Mouse (Mus musculus): ENCODE data around the gene Pcif1.

DNA sequence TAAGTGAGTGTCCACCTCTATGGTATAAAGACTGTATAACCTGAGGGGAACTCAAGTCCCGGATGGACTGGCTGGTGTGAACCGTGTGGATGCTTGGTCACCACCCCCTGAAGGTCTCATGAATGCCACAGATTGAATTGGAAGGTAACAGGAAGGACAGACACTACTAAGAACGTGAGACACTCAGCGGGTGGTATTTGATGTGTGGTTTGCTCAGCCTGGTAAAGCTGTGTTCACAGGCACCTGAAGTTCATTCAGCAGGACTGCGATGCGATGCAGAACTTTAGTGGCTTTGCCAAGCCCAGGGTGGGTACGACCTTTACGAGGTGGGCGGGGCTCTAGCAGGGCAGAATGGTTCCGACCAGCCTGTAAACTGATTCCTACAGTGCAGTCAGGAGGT, 38.3 kb downstream of the Pcif1 start:
- TF ChIP-seq POLR2A (IDR thresholded peaks at IDR 0.05; ENCODE audit: low read depth, low read length), result no peak
- no peak for TF ChIP-seq CTCF (IDR thresholded peaks at IDR 0.05; ENCODE audit: borderline replicate concordance, insufficient read depth, low read length)
